Mouse (Mus musculus): ENCODE results near the gene Cpn1. TPM values are rescaled to one million over a fixed set of nuclear protein-coding genes. Genes with fewer than 3 reads are reported as not detected.

Cpn1 gene
- polyA plus RNA-seq, 1 experiment, result 0.27 TPM

DNA sequence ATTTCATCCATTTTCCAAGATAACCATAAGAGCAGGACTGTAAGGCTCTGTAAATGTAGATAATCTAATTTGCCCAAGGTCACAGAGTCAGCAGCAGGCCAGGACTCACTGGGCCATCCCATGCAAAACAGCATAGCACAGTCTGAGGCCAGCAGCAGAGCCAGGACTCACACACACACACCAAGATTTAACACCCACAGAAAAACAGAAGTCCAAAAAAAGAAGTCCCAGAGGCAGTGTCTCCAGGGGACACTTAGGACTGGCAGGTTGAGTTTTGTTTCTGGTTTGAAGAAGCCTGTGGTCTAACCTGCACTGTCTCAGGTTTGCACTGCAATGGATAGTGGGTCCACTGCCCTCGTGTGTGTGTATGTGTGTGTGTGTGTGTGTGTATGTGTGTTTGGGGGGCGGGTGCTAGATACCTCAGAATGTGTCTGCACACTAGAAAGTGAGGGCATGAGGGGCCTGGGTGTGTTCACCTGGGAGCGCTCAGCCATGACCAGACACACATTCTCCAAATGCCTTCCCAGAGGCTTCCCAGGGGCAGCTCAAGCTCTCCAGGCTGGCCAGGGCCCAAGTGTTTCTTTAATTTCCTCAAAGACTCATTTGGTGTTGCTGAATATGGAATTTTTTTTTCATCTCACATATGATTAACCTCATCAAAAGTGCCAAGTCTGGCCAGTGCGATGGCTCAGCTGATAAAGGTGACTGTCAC, 73.4 kb downstream of the Cpn1 start:
- H3K4me3 ChIP-seq (ENCODE audit: control insufficient read depth, insufficient read depth, low read length), result no peak overlapping the region
- no peaks in the 10 kb centered on the region for H3K27me3 ChIP-seq (ENCODE audit: control insufficient read depth, insufficient read depth, low read length)
- TF ChIP-seq CTCF (IDR thresholded peaks at IDR 0.05; ENCODE audit: borderline replicate concordance, control insufficient read depth, extremely low read depth, insufficient read depth, low read length, poor library complexity) (no peak), POLR2A (IDR thresholded peaks at IDR 0.05; ENCODE audit: control insufficient read depth, extremely low read depth, insufficient read depth, low read length, poor library complexity) (no peak)
- 86% methylated on average over 4 of the region's 4 CpGs for WGBS
- 0 out of 2 replicates have a peak, but pooled peaks cover 5% of the 10 kb centered on the region for H3K36me3 ChIP-seq (ENCODE audit: control insufficient read depth, insufficient read depth, low read length)
- H3K27ac ChIP-seq (ENCODE audit: control insufficient read depth, insufficient read depth, low read length), result no peak overlapping the region
- DNase-seq, result no peak
- H3K4me1 ChIP-seq (replicated peaks; ENCODE audit: control insufficient read depth, insufficient read depth, low read length), result peaks cover 11% of the 10 kb centered on the region

DNA sequence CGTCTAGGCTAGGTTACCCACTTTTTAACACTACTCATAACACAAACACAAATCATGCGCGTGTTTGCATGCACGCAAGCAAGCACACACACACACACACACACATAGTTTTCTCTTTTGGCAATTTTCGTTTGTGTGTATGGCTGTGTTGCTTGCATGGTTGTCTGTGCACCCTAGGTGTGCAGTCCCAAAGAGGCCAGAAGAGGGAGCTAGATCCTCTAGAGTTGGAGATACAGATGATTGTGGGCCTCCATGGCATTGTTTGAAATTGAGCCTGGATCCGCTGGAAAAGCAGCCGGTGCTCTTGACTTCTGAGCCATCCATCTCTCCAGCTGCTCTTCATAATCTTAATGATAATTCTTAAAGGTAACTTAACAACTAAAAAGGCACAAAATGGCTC, 79.9 kb downstream of the Cpn1 start:
- no peak overlapping the region for H3K4me3 ChIP-seq (ENCODE audit: control insufficient read depth, insufficient read depth, low read length)
- TF ChIP-seq POLR2A (IDR thresholded peaks at IDR 0.05; ENCODE audit: control insufficient read depth, extremely low read depth, insufficient read depth, low read length, poor library complexity) (no peak), CTCF (IDR thresholded peaks at IDR 0.05; ENCODE audit: borderline replicate concordance, control insufficient read depth, extremely low read depth, insufficient read depth, low read length, poor library complexity) (no peak)
- 97% methylated on average over 7 of the region's 7 CpGs for WGBS

More for the DNA sequence above, 79.9 kb downstream of the Cpn1 start:
- Histone ChIP-seq H3K36me3 (ENCODE audit: control insufficient read depth, insufficient read depth, low read length) (peaks cover 10% of the 10 kb centered on the region), H3K4me1 (replicated peaks; ENCODE audit: control insufficient read depth, insufficient read depth, low read length) (no peaks in the 10 kb centered on the region), H3K27ac (ENCODE audit: control insufficient read depth, insufficient read depth, low read length) (no peak overlapping the region), H3K27me3 (ENCODE audit: control insufficient read depth, insufficient read depth, low read length) (no peaks in the 10 kb centered on the region)
- no peak for DNase-seq

Other genes starting within 250 kb of the Cpn1 start
- 5.4 and 5.5 TPM in 2 replicates for gene Cutc, start 233.6 kb downstream of the Cpn1 start, polyA plus RNA-seq (2012; rRNA removed)
- gene Cox15, start 233.6 kb downstream of the Cpn1 start, polyA plus RNA-seq (2012; rRNA removed), result 17.3 and 17.4 TPM in 2 replicates
- gene Abcc2, start 204.4 kb downstream of the Cpn1 start, polyA plus RNA-seq (2012; rRNA removed), result 0.46 and 1.1 TPM in 2 replicates
- gene Dnmbp, start 46.4 kb downstream of the Cpn1 start, polyA plus RNA-seq (2012; rRNA removed), result 12.7 and 13.0 TPM in 2 replicates
- 0.31 TPM in 1 of 2 replicates, not detected in the other for gene Cyp2c23, start 42.7 kb upstream of the Cpn1 start, polyA plus RNA-seq (2012; rRNA removed)
- 5.5 and 8.0 TPM in 2 replicates for gene Erlin1, start 83.2 kb upstream of the Cpn1 start, polyA plus RNA-seq (2012; rRNA removed)
- gene Chuk, start 120.9 kb upstream of the Cpn1 start, polyA plus RNA-seq (2012; rRNA removed), result 23.6 and 26.4 TPM in 2 replicates
- 9.3 and 11.8 TPM in 2 replicates for gene Cwf19l1, start 149.3 kb upstream of the Cpn1 start, polyA plus RNA-seq (2012; rRNA removed)
- gene Bloc1s2, start 159.9 kb upstream of the Cpn1 start, polyA plus RNA-seq (2012; rRNA removed), result 35.5 and 44.4 TPM in 2 replicates
- 0.22 and 0.31 TPM in 2 replicates for gene Pkd2l1, start 205.9 kb upstream of the Cpn1 start, polyA plus RNA-seq (2012; rRNA removed)
- 0.17 and 0.23 TPM in 2 replicates for gene Scd3, start 216.7 kb upstream of the Cpn1 start, polyA plus RNA-seq (2012; rRNA removed)